Mouse (Mus musculus) T-helper 2 cell (primary cell): ENCODE measurements around the gene Hp.

Experiments
- in situ Hi-C: fragments of 300-600 bp; cut with MboI, MseI; formaldehyde crosslinking; loops from one replicate; pipeline ENCODE4 v1.15.1; 2025; ENCODE audit warnings: high pct_unique_total_duplicates

Hp gene

GRCm38 (mm10) chr8:109564766-109565165 lies 14.2 kb downstream of the Hp start:
- in situ Hi-C loops: loop anchor here (5.0 kb wide), 1 partner anchor 38 kb away; no protein-coding TSS in a partner anchor

DNA sequence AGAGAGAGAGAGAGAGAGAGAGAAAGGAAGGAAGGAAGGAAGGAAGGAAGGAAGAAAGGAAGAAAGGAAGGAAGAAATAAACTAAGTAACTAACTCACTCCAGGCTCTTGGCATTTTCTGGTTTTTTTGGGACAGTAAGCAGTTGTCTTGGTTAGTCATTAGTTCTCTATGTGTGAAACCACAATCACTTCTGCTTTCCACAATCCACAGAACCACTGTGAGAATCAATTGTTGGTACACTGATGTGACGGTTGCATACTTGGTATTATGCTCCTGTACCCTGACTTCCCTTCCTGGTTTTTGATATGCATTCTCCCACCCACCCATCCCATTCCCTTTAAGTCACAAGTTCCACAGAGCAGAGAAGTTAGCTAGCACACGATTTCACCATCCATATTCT lies 15.1 kb downstream of the Hp start:
- in situ Hi-C loops: loop anchor here (5.0 kb wide), 1 partner anchor 38 kb away; no protein-coding TSS in a partner anchor

GRCm38 (mm10) chr8:109551663-109552062 lies 27.3 kb downstream of the Hp start:
- in situ Hi-C loops: no loop called here

GRCm38 (mm10) chr8:109544049-109544448 lies 34.9 kb downstream of the Hp start:
- in situ Hi-C loops: no loop called here

DNA sequence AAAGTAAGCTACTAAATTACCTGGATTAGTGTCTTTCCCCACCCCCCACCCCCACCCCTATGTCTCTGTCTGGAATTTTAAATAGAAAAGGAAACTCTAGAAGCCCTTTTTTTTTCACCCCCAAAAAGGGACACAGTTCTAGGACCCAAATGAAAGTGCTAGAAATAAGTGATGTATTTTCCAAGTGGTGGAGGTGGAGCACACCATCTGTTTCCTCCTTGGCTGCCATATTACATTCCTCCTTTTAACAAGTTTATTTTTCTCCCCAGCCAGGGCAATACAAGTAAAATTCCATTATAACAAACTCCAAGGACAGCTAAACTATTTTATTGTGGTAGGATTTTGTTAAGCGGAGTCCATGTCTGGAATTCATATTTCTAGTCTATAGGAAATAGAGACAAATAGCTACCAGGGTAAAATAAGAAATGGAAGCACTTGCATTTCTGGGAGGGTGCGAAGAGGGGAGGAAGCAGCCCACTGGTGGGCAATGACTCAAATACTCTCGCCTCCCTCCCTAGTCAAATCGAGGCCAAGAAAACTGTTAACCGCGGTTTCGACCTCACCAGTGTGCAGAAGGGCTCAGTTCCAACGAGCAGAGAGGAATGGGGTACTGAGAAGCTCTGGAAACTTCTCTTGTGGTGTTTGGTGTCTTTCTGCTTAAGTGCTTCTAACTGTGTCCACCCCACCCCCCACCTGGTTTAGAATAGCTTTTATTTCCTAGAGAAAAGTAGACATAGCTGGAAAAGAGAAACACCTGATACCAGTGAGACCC lies 36.0 kb downstream of the Hp start:
- in situ Hi-C loops: no loop called here

- in situ Hi-C loops: no loop called here
Observed at GRCm38 (mm10) chr8:109542165-109542564, 36.8 kb downstream of the Hp start.

- in situ Hi-C loops: no loop called here
Observed at GRCm38 (mm10) chr8:109536703-109537102, 42.3 kb downstream of the Hp start.

GRCm38 (mm10) chr8:109535140-109535990 lies 43.6 kb downstream of the Hp start:
- in situ Hi-C loops: no loop called here
